Mouse (Mus musculus): ENCODE results near the gene Hmbs. TPM values are rescaled to one million over a fixed set of nuclear protein-coding genes. Genes with fewer than 3 reads are reported as not detected.
"Not testable (repeated sequence)": the region's sequence is repeated elsewhere in the genome, so short reads cannot be mapped to it uniquely, and the experiment has no call there.

The Hmbs gene
- total RNA-seq, 2 experiments from 2014 or later = 17.9 to 18.0 TPM

DNA sequence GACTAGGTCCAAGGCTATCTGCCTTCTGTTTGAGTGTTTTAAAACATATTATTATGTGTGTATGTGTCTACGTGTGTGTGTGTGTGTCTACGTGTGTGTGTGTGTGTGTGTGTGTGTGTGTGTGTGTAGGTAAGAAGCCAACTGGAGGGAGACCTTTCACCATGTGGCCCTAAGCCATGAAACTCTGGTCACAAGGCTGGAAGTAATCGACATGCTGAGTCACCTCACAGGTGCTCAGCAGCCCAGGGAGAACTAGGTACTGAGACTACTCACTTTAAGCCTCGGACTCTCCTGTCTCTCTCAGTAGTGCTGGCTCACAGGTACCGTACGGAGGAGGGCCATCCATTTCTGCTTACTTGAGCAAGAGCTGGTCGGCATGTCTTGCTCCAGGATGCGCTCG, 3.1 kb upstream of the Hmbs start:
- DNase-seq (ENCODE audit: low spot score in 2 of 2) = no peak
- intact Hi-C loops (cut with DNase I) = no loop called here

DNA sequence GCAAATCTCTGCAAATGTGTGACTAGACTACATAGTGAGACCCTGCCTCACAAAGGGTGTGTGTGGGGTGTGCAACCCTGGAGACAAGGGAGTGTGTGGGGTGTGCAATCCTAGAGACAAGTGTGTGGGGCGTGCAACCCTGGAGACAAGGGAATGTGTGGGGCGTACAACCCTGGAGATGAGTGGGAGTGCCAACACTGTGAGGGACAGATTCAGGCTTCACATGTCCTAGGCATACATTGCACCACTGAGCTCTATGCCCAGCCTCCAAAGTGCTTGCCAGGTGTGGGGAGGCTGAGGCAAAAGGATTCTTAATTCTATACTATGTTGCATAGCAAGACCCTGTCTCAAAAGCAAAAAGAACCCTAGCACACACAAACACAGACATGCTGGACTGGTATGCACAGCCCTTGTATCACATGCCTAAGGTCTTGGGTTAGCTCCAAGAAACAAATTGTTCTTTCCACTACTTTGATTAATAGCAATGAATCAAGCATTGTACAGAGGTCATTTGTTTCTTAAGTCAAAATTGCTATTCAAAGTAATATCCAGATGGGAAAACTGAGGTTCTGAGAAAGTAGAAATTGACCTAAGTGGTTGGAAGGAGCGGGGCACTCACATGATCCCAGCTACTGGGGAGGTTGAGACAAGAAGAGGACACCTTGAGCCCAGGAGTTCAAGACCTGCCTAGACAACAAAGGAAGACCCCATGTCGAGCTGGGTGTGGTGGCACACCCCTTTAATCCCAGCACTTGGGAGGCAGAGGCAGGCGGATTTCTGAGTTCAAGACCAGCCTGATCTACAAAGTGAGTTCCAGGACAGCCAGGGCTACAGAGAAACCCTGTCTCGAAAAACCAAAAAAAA, 1.8 kb upstream of the Hmbs start:
- no peak for DNase-seq (ENCODE audit: low spot score in 2 of 2)
- intact Hi-C loops (cut with DNase I) = no loop called here

DNA sequence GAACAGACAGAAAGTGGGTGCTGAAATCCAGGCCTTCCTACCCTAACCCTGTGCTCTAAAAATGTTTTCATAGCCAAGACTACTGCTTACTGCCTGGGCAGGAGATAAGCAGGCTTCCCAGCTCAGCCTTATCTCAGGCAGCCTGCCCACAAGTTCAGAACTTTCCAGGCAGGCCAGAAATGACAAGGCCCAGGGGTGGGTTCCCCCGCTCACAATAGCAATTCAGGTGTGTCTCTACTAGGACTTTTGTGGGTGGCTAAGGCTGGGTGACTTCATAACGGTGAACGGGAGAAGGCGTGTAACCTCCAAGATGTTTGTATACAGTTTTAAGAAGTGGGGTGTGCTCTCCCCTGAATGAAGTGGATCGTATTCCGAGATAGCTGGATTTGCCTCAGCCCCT, 738 bp downstream of the Hmbs start:
- no peak for DNase-seq (ENCODE audit: low spot score in 2 of 2)
- intact Hi-C loops (cut with DNase I) = no loop called here

DNA sequence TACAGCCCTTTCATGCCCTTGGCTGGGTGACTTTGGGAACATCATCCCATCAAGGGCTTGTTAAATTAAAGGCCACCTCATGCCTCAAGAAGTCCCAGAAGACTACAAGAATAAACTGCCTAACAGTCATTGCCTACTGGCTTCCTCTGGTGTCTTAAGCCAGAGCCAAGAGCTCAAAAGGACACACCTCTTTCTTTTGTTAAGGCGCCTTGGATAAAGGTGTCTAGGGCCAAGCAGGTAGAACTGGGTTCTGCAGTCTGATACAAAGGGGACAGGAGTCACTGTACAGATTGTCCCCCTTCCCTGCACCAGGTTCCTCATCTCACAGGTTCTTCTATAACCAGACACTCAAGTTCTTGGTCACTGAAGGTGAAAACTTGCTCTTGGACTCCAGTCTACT, 1.4 kb downstream of the Hmbs start:
- DNase-seq (ENCODE audit: low spot score in 2 of 2) = no peak
- intact Hi-C loops (cut with DNase I) = no loop called here

DNA sequence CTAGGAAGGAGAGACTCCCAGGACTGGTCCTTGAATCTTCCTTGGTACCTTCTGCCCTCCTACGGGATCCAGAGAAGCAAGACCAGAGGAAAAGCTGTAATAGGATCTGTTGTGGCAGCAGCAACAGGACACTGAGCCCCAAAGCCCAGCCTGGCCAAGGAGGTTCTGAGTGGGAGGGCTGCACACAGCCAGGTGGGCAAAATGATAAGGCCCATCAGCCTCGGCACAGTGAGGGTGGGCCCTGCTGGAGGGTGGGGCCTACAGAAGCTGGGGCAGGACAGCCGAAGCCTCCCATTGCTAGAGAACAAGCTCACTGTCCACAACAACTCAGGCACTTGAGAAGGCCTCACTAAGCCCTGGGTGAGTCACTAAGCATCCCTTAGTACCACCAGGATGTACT, 1.9 kb downstream of the Hmbs start:
- intact Hi-C loops (cut with DNase I) = no loop called here
- DNase-seq (ENCODE audit: low spot score in 2 of 2) = no peak

DNA sequence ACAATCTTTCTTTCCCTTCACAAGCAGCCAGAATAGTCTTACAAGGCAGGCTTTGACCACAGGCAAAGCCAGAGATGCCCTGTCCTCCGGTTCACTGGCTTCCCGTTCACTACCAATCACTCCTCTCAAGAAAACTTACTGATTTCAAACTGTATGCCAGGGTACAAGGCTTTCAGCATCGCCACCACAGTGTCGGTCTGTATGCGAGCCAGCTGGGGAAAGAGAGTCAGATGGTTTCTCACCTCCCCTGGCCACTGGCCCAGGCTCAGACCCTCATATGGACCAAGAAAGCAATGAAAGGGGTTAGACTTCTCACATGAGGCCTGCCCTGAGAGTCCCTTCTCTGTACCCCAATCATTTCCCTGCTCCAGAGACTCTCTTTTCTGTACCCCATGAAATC, 2.5 kb downstream of the Hmbs start:
- no peak for DNase-seq (ENCODE audit: low spot score in 2 of 2)
- intact Hi-C loops (cut with DNase I) = no loop called here

DNA sequence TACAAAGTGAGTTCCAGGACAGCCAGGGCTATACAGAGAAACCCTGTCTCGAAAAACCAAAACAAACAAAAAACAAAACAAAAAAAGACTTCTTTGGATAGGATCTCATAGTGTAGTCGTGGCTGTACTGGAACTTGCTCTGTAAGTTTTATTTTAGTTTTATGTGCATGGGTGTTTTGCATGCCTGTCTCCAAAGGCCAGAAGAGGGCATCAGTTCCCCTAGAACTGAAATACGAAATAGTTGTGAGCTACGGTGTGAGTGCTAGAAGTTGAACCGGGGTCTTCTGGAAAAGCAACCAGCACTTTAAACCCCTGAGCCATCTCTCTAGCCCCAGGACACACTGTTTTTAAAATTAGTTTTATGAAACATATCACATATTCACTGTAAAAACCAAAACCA, 5.5 kb downstream of the Hmbs start:
- intact Hi-C loops (cut with DNase I) = loop anchor here (10.0 kb wide), 1 partner anchor 104 kb away; the partner anchor contains the start of gene Cbl
- DNase-seq (ENCODE audit: low spot score in 2 of 2) = no peak

DNA sequence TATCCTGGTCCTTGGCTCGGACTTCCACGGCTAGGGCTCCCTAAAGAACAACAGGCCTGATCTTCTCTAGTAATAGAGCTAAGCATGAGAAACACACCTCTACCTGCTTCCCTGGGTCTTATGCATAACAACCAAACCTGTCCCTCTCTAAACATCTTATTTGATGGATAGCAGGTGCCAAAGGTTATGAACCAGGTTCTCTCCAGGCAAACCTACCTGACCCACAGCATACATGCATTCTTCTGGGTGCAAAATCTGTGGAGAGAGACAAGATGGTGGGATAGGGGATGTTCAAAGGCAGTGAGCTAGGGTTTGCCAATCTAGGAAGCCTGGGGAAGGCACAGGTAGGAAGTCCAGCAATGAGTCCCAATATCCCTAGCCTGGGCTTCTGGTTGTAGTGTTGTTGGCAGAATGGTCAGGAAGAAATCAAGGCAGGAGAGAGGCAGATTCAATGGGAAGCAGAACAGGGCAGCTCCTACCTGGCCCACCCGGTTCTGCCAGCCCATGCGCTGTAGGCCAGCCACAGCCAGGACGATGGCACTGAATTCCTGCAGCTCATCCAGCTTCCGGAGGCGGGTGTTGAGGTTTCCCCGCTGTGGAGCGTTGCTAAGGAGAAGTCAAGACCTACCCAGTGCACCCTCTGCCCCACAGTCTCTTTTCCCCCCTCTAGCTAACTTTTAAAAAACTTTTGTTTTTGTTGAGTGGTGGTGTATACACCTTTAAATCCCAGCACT, 6.4 kb downstream of the Hmbs start:
- intact Hi-C loops (cut with DNase I) = loop anchor here (10.0 kb wide), 1 partner anchor 103 kb away; the partner anchor contains the start of gene Cbl
- DNase-seq (ENCODE audit: low spot score in 2 of 2) = no peak

DNA sequence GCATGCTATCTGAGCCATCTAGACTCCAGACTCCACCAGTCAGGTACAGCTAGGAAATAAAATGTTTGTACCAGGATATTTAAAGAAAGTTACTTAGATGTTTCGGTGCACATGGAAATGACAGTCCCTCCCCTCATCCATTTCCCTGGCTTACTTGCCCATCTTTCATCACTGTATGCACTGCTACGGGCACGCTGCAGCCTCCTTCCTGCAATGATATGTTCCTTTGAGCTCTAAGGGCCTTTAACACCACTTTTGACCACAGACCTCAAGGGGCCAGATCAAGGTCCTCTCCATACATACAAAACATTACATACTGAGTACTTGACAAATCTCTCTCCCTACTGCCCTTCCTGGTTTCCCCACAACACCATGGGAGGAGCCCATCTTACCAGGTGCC, 7.1 kb downstream of the Hmbs start:
- DNase-seq (ENCODE audit: low spot score in 2 of 2) = no peak
- intact Hi-C loops (cut with DNase I) = loop anchor here (10.0 kb wide), 1 partner anchor 102 kb away; the partner anchor contains the start of gene Cbl

DNA sequence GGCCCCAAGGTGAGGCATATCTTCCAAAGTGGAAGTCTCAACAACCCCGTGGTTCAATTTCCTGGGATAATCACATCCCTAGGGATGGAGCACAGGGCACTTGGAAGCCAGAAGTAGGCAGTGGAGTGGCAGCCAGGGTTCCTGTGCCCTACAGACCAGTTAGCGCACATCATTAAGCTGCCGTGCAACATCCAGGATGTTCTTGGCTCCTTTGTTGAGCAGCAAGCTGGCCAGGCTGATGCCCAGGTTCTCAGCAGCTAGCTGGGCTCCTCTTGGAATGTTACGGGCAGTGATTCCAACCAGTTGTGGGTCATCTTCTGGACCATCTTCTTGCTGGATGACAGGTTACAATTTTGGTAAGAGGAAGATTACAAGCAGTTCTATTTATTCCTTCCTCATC, 7.5 kb downstream of the Hmbs start:
- DNase-seq (ENCODE audit: low spot score in 2 of 2) = not testable (repeated sequence)
- intact Hi-C loops (cut with DNase I) = loop anchor here (10.0 kb wide), 1 partner anchor 102 kb away; the partner anchor contains the start of gene Cbl

DNA sequence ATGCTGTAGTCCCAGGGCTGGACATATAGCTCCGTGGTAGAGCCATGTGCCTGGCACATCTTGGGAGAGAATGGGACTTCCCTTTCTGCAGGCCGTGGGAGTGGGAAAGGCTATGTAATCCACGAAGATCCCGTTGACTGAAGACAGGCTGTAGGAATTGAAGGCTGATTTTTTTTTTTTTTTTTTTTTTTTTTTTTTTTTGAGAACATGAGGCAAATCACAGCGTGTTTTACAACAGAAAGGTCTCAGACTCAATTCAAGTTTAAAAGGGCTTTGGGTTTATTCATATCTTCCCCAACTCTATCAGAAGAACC, 8.0 kb downstream of the Hmbs start:
- DNase-seq (ENCODE audit: low spot score in 2 of 2) = no peak
- intact Hi-C loops (cut with DNase I) = loop anchor here (10.0 kb wide), 1 partner anchor 101 kb away; the partner anchor contains the start of gene Cbl

DNA sequence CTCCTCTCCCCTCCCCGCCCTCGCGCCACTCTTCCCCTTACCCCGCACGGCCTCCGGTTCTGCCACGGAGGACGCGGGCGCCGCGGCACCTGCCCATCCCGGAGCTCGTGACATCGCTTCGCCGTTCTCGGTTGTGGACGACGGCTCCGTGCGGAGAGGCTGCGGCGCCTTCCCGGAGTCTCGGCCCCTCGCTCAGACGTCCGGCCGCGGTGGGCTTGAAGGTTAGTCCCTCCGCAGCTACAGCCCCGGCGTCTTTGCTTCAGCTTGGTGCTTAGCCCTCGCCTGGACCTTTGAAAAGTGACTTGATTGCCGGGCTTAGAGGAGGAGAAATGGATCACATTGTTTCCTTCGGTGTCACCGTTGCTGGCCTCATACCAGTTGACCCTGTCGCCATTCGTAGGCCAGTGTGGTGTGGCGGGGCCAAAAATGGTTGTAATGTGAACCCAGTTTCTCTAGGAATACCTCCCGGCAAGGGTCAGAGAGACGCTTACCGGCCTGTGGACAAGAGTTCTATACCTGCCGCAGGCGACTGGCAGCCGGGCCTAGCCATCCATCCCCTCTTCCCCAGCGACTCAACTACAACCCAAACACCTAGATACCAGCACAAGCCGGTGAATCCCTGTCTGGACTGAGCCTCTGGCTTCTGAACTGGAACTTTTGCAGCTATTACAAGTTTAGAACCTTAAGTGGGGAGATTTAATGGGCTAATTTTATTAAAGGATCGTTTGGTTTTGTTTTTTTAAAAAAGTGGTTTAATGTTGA, 8.5 kb downstream of the Hmbs start:
- intact Hi-C loops (cut with DNase I) = loop anchor here (10.0 kb wide), 1 partner anchor 101 kb away; the partner anchor contains the start of gene Cbl

DNA sequence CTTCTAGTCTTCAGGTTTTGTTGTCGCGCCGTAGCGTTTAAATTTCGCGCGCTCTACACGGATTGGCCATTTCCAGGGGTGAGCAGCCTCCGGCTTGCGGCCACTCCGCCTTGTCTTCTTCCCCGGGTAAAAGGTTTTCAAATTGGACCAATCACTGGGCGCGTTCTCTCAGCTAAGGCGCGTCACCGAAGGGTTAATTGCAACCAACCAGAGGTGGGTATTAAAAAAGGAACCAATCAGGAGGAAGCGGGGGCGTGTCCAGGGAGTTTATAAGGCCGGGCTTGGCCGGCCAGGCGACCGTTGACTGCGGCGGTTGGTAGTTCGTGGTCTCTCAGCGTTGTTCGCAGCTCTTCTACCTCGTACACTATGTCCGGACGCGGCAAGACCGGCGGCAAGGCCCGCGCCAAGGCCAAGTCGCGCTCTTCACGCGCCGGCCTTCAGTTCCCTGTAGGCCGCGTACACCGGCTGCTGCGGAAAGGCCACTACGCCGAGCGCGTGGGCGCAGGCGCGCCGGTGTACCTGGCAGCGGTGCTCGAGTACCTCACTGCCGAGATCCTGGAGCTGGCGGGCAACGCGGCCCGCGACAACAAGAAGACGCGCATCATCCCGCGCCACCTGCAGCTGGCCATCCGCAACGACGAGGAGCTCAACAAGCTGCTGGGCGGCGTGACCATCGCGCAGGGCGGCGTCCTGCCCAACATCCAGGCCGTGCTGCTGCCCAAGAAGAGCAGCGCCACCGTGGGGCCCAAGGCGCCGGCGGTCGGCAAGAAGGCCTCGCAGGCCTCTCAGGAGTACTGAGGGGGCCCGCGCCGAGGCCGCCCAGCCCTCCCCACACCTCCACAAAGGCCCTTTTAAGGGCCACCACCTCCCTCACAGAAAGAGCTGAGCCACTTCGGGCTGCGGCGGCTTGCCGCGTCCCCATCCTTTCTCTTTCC, 9.4 kb downstream of the Hmbs start, which contains the start of gene H2afx:
Gene H2afx, plus strand, starts transcription at position 299 of the 935 bp plus-strand sequence.
- intact Hi-C loops (cut with DNase I) = loop anchor here (10.0 kb wide), 1 partner anchor 100 kb away; the partner anchor contains the start of gene Cbl
- DNase-seq (ENCODE audit: low spot score in 2 of 2) = peak; percentile 96 to 98

More for the DNA sequence above, 8.5 kb downstream of the Hmbs start:
- peak in 1 of 2 experiments; percentile 25 for DNase-seq (ENCODE audit: low spot score in 2 of 2)

DNA sequence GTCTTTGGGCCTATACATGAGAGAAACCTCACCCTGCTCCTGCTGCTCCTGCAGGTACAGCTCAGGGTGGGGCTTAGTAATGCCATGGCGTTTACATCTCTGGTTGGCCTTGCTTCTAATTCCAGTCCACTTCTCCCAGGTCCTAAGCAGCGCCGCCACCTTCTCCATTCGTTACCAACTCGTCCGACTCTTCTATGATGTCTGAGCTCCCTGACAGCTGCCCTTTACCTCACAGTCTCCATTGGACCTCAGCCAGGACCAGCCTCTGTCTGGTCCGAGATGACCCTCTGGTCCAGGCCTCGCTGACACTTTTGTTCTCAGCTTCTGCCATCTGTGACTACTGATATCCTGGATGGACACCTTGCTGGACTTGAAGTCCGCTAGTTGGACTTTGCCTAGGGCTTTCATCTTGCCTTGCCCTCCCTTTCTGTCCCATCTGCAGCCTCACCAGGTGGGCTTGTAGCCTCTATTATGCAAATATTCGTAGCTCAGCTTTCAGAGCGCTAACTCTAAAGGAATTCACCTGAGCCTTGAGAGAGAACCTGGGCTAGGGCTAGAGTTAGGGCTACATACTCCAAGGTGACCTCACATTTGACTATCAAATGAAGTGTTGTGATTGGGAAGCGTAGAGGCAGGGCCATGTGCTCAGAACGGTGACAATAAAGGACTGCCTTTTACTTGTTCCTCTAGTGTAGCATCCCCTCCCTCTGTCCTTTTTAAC, 10.9 kb downstream of the Hmbs start:
- intact Hi-C loops (cut with DNase I) = loop anchor here (10.0 kb wide), 1 partner anchor 98 kb away; the partner anchor contains the start of gene Cbl

DNA sequence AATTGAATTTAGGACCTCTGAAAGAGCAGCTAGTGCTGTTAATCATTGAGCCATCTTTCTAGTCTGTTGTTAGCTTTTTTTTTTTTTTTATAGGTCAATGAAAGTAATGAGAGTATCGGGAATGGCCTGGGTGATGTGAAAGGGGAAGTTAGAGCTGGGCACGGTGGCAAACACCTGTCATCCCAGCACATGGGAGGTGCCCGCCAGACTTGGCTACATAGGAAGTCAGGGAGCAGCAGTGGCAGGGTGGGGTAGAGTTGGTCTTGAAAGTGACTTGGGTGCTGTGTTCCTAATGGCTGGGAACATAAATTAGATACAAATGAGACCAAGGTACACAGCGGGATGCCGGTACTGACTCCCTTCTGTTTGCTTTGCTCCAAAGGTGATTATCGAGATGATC, 13.3 kb downstream of the Hmbs start:
- intact Hi-C loops (cut with DNase I) = loop anchor here (10.0 kb wide), 1 partner anchor 96 kb away; the partner anchor contains the start of gene Cbl
- DNase-seq (ENCODE audit: low spot score in 2 of 2) = no peak

More for the DNA sequence above, 10.9 kb downstream of the Hmbs start:
- DNase-seq (ENCODE audit: low spot score in 2 of 2) = no peak

DNA sequence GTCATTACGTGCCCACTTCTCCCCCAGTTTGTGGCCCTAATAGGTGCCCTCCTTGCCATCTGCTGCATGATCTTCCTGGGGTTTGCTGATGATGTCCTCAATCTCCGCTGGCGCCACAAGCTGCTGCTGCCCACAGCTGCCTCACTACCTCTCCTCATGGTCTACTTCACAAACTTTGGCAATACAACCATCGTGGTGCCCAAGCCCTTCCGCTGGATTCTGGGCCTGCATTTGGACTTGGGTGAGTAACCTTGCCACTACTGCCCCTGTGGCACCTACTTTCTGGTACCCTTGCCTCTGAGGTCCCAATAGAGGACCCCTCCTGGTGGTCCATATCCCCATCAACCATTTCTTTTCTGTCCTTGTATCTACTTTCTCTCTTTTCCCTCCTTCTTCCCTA, 16.1 kb downstream of the Hmbs start:
- DNase-seq (ENCODE audit: low spot score in 2 of 2) = no peak
- intact Hi-C loops (cut with DNase I) = no loop called here

DNA sequence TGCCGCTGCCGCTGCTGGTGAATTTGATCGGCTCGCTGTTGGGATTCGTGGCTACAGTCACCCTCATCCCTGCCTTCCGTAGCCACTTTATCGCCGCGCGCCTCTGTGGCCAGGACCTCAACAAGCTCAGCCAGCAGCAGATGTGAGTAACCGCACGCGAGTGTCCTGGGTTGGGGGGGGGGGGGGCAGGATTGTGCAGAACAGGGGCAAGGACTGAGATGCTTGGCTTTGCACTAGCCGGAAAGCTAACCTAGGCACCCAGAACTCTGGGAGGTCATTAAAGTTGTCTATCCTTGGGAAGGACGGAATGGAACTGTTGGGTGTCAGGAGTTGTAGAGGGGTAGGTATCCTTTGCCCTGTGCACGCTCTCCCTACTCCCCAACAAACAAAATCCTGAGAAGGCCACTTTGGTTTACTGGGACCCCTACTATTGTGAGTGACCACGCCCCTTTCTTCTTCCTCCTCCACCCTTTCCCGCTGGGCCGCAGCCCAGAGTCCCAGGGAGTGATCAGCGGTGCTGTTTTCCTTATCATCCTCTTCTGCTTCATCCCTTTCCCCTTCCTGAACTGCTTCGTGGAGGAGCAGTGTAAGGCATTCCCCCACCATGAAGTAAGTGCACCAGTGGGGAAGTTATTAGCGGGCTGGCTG, 16.8 kb downstream of the Hmbs start:
- no peak for DNase-seq (ENCODE audit: low spot score in 2 of 2)
- intact Hi-C loops (cut with DNase I) = no loop called here
